Mouse (Mus musculus) T-helper 17 cell (primary cell): ENCODE measurements around the gene Ptgds.

Experiments used
- in situ Hi-C, 2 experiments: fragments of 300-600 bp; cut with MboI, MseI; formaldehyde crosslinking; loops; 1 replicate in 1 of 2; 2 replicates in 1 of 2; pipeline ENCODE4 v1.15.1; 2025; ENCODE audit warnings: high pct_unique_total_duplicates in 2 of 2

Ptgds gene

GRCm38 (mm10) chr2:25469969-25470368 is at the start of gene Ptgds:
Ptgds (minus strand) TSS chr2:25470046.
- in situ Hi-C loops, result no loop called here

GRCm38 (mm10) chr2:25509912-25510311 is 40.1 kb upstream of the Ptgds start:
- in situ Hi-C loops, result no loop called here

GRCm38 (mm10) chr2:25506964-25507363 is 37.1 kb upstream of the Ptgds start:
- in situ Hi-C loops, result no loop called here

GRCm38 (mm10) chr2:25505860-25506259 is 36.0 kb upstream of the Ptgds start:
- in situ Hi-C loops, result no loop called here

- in situ Hi-C loops, result loop anchor here in 1 of 2 experiments (5.0 kb wide), 1 partner anchor 72 kb away; the partner anchor contains the start of gene Phpt1
Observed at GRCm38 (mm10) chr2:25505000-25505399, 35.2 kb upstream of the Ptgds start.

GRCm38 (mm10) chr2:25504538-25504937 is 34.7 kb upstream of the Ptgds start:
- in situ Hi-C loops, result loop anchor here in 1 of 2 experiments (5.0 kb wide), 1 partner anchor 73 kb away; the partner anchor contains the start of gene Phpt1

- in situ Hi-C loops, result loop anchor here in 1 of 2 experiments (5.0 kb wide), 1 partner anchor 75 kb away; the partner anchor contains the start of gene Phpt1
Observed at GRCm38 (mm10) chr2:25502726-25503125, 32.9 kb upstream of the Ptgds start.

- in situ Hi-C loops, result loop anchor here in 1 of 2 experiments (5.0 kb wide), 1 partner anchor 75 kb away; the partner anchor contains the start of gene Phpt1
Observed at GRCm38 (mm10) chr2:25501593-25502486, 32.0 kb upstream of the Ptgds start, which contains the start of gene C8g. C8g (minus strand) TSS chr2:25501719.

- in situ Hi-C loops, result loop anchor here in 1 of 2 experiments (5.0 kb wide), 1 partner anchor 77 kb away; the partner anchor contains the start of gene Phpt1
Observed at GRCm38 (mm10) chr2:25500576-25501405, 30.9 kb upstream of the Ptgds start, which contains the start of gene Fbxw5. Fbxw5 (plus strand) TSS chr2:25500750.

GRCm38 (mm10) chr2:25500071-25500575 is 30.3 kb upstream of the Ptgds start:
- in situ Hi-C loops, result loop anchor here in 1 of 2 experiments (5.0 kb wide), 1 partner anchor 77 kb away; the partner anchor contains the start of gene Phpt1

- in situ Hi-C loops, result no loop called here
Observed at GRCm38 (mm10) chr2:25498622-25499478, 29.0 kb upstream of the Ptgds start.

- in situ Hi-C loops, result no loop called here
Observed at GRCm38 (mm10) chr2:25497846-25498575, 28.2 kb upstream of the Ptgds start.

- in situ Hi-C loops, result no loop called here
Observed at GRCm38 (mm10) chr2:25496462-25496861, 26.6 kb upstream of the Ptgds start.

- in situ Hi-C loops, result no loop called here
Observed at GRCm38 (mm10) chr2:25493476-25493961, 23.7 kb upstream of the Ptgds start, which contains the start of gene Lcn12. Lcn12 (minus strand) TSS chr2:25493911.

- in situ Hi-C loops, result no loop called here
Observed at GRCm38 (mm10) chr2:25492988-25493387, 23.1 kb upstream of the Ptgds start.

- in situ Hi-C loops, result no loop called here
Observed at GRCm38 (mm10) chr2:25488671-25489068, 18.8 kb upstream of the Ptgds start.

GRCm38 (mm10) chr2:25487965-25488670 is 18.3 kb upstream of the Ptgds start:
- in situ Hi-C loops, result no loop called here

- in situ Hi-C loops, result loop anchor here in 1 of 2 experiments (5.0 kb wide), 1 partner anchor 53 kb away; no protein-coding TSS in a partner anchor
Observed at GRCm38 (mm10) chr2:25484901-25485647, 15.2 kb upstream of the Ptgds start.
